Mouse (Mus musculus) adrenal gland, postnatal 14 days (tissue): Measurements from ENCODE around the gene Sat1. TPM values are rescaled to one million over a fixed set of nuclear protein-coding genes. Genes with fewer than 3 reads are reported as not detected.

Experiments used
- DNase-seq: peaks from one replicate; pipeline ENCODE4 v3.0.0; 2021; ENCODE audit warnings: mixed read lengths
- total RNA-seq: library from RNA; stranded (reverse); gene quantifications from 2 replicates; pipeline ENCODE4 v1.2.3, GENCODE M21; 2021

Sat1 gene
- total RNA-seq, 1 experiment from 2014 or later, result 135 TPM

DNA sequence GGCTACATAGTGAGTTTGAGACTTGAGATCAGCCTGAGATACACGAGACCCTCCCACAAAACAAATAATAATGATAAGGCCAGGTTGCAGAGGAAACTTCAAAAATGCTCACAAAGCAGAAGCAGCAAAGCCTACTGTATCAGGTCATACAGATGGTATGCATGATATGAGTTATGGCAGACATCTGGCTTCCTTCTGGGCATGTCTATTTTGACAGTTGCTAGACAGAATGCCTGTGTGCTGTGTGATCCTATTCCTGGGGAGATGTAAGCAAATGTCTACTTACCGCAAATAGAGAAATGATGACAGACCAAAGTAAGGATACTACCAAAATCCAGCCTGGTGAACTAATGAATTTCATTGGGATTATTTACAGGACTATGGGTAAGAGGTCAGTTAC, 49.9 kb downstream of the Sat1 start:
- DNase-seq, result no peak

DNA sequence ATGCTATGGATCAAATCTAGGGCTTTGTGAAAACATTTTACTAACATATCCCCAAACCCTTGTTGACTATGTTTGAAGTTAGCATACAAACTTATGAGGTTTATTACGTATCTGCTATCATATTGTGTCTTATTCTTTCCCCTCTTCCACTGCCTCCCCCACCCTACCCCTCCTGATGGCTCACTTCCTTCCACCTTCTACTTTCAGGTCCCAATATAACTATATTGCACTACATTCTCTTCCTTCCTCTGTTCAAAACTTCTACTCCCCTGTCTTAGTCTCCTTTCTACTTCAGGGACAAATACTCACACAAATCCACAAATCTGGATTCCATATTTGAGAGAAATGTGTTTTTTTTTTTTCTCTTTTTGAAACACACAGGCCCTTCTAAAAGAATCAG, 52.7 kb downstream of the Sat1 start:
- no peak for DNase-seq

Other genes starting within 250 kb of the Sat1 start
- gene Magea8, start 220.6 kb downstream of the Sat1 start, total RNA-seq, result not detected in 2 replicates
- gene Magea5, start 153.3 kb downstream of the Sat1 start, total RNA-seq, result not detected in 2 replicates
- not detected in 2 replicates for gene Magea1, start 126.7 kb downstream of the Sat1 start, total RNA-seq
- gene Magea2, start 122.8 kb downstream of the Sat1 start, total RNA-seq, result not detected in 2 replicates
- not detected in 2 replicates for gene Cldn34b2, start 88.0 kb downstream of the Sat1 start, total RNA-seq
- gene Acot9, start 46.0 kb upstream of the Sat1 start, total RNA-seq, result 50.9 and 53.6 TPM in 2 replicates
- 47.3 and 67.1 TPM in 2 replicates for gene Prdx4, start 124.3 kb upstream of the Sat1 start, total RNA-seq